ENCODE assay signal across 22 mouse cellular contexts in the genomic region with DNA sequence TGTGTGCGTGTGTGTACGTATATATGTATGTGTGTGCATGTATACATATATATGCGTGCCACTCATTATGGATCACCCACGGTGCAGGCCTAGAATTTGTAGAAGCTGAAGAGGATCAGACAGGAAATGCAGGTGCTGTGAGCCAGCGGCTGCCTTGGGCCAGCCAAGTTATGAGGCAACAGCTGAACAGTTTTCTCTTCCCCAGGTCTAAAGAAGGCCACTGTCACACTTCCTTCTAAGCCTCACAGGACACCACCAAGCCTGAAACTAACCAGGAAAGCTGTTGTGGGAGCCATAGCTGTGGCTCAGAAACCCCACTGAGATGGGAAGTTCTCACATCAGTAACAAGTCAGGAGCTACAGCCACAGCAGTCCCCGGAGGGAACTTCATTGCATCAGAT. TPM values are rescaled to one million over a fixed set of nuclear protein-coding genes. Genes with fewer than 3 reads are reported as not detected.
A peak's percentile ranks its signal among the peaks of the same experiment; 100 is the strongest.
DNase-seq lines count a peak whose midpoint lies in the region; ATAC-seq and TF ChIP-seq lines count a peak whose summit lies in the region.
"Had no signal": no experiment of that assay in that cellular context is flagged by ENCODE, and none has a peak within 500 bp of the region (broad histone marks: within the 10 kb centered on the region; RNA-seq: fewer than 3 reads in every experiment).

No protein-coding gene starts in this region.

- TF ChIP-seq POLR2A in heart, adult 2 months (IDR thresholded peaks at IDR 0.05; ENCODE audit: insufficient read depth, low read depth, low read length) = no peak

- H3K9ac ChIP-seq in heart, adult 2 months (ENCODE audit: low read depth, low read length) = no peak overlapping the region
- H3K9ac ChIP-seq: forebrain, embryonic 13.5 days; forebrain, postnatal 0 days; heart, embryonic 15.5 days; hindbrain, embryonic 14.5 days had no signal

- TF ChIP-seq CTCF in layer of hippocampus, adult 2 months (conservative IDR thresholded peaks at IDR 0.05) = no peak
- no peak for TF ChIP-seq CTCF in heart, adult 2 months (IDR thresholded peaks at IDR 0.05)

- no peak overlapping the region for H3K27ac ChIP-seq in layer of hippocampus, adult 2 months
- H3K27ac ChIP-seq in heart, adult 2 months = no peak overlapping the region
- H3K27ac ChIP-seq: embryonic facial prominence, embryonic 10.5 days; forebrain, embryonic 13.5 days; heart, embryonic 15.5 days; hindbrain, embryonic 10.5 days; hindbrain, embryonic 14.5 days had no signal

- H3K4me3 ChIP-seq in layer of hippocampus, adult 2 months = no peak overlapping the region
- no peak overlapping the region for H3K4me3 ChIP-seq in heart, adult 2 months
- H3K4me3 ChIP-seq: embryonic facial prominence, embryonic 10.5 days; forebrain, embryonic 13.5 days; heart, embryonic 15.5 days; hindbrain, embryonic 10.5 days had no signal

- intact Hi-C loops in left cerebral cortex, postnatal 14 days (cut with DNase I) = no loop called here
- intact Hi-C loops in heart, adult 2 months (cut with DNase I) = no loop called here

- H3K27me3 ChIP-seq in heart, adult 2 months (ENCODE audit: control insufficient read depth, insufficient read depth, low read length) = no peaks in the 10 kb centered on the region
- H3K27me3 ChIP-seq: CH12.LX; forebrain, embryonic 13.5 days; heart, embryonic 15.5 days had no signal

- no peaks in the 10 kb centered on the region for H3K36me3 ChIP-seq in heart, adult 2 months (ENCODE audit: control insufficient read depth, insufficient read depth, low read length)
- H3K36me3 ChIP-seq: heart, embryonic 15.5 days had no signal

- ATAC-seq in granulocyte monocyte progenitor cell, adult 5-6 weeks (replicated peaks; ENCODE audit: poor library complexity, severe bottlenecking) = peak; percentile 92
- ATAC-seq: forebrain, embryonic 13.5 days; forebrain, postnatal 0 days had no signal

- H3K4me1 ChIP-seq in heart, adult 2 months (ENCODE audit: control insufficient read depth, insufficient read depth, low read length) = no peaks in the 10 kb centered on the region
- H3K4me1 ChIP-seq: embryonic facial prominence, embryonic 10.5 days; forebrain, embryonic 13.5 days; heart, embryonic 15.5 days; hindbrain, embryonic 10.5 days had no signal

- DNase-seq in layer of hippocampus, adult 11-12 months (ENCODE audit: low spot score) = peak; percentile 14
- no peak for DNase-seq in layer of hippocampus, adult 2 months (ENCODE audit: low spot score in 2 of 2)
- peak; percentile 6 for DNase-seq in thymus, postnatal 0 days (ENCODE audit: low spot score)
- DNase-seq in thymus, postnatal 14 days = no peak
- no peak for DNase-seq in left cerebral cortex, postnatal 14 days (ENCODE audit: low spot score in 2 of 2)
- DNase-seq in heart, adult 2 months = no peak
- DNase-seq: adrenal gland, adult 2 months; adrenal gland, postnatal 25 days; B cell, adult 2 months; cerebellum, adult 18-20 months; cerebellum, adult 9-11 months; cerebellum, postnatal 36 days; forebrain, postnatal 0 days; gastrocnemius, postnatal 36 days; heart, adult 18-20 months had no signal

- H3K79me2 ChIP-seq in heart, adult 2 months (replicated peaks; ENCODE audit: control insufficient read depth, insufficient read depth, low read length) = no peaks in the 10 kb centered on the region

- TF ChIP-seq EP300 in heart, adult 2 months (IDR thresholded peaks at IDR 0.05; ENCODE audit: insufficient read depth, low read depth, low read length) = no peak

- WGBS in heart, adult 2 months = 75% methylated on average over 6 of the region's 6 CpGs

RNA-seq across cellular contexts. Expression of gene Sc5d, which starts 17.4 kb away (rescaled TPM):
- total RNA-seq in layer of hippocampus, adult 2 months (2021) = 10 to 100 TPM; 52.7 to 55.3 TPM
- polyA plus RNA-seq in thymus, postnatal 0 days (2015; fragmentation: Nextera tagmentation; extraction: Ambion mirVana) = 54.7 and 58.3 TPM in 2 replicates
- total RNA-seq in granulocyte monocyte progenitor cell, adult 5-6 weeks (2014; fragmentation: Nextera tagmentation) = 12.3 and 14.4 TPM in 2 replicates
- 20.1 and 29.9 TPM in 2 replicates for total RNA-seq in granulocyte monocyte progenitor cell, adult 5-6 weeks (2017)
- total RNA-seq in left cerebral cortex, postnatal 14 days (2021) = 10 to 100 TPM; 56.3 to 59.5 TPM
- 10 to 100 TPM; 15.8 to 19.1 TPM for total RNA-seq in heart, adult 2 months (2021)
- 24.3 and 59.2 TPM in 2 replicates for polyA plus RNA-seq in heart, adult 2 months (2012; rRNA removed)

Comparison
In these comparisons a context has a peak if more than half of its experiments do, and no peak if none do; other contexts are left out.
1. DNase-seq: peak in layer of hippocampus, adult 11-12 months (single experiment) and thymus, postnatal 0 days (single experiment); none in layer of hippocampus, adult 2 months (0 of 2), thymus, postnatal 14 days (single experiment), left cerebral cortex, postnatal 14 days (0 of 2) and heart, adult 2 months (0 of 2).